Mouse (Mus musculus) MEL (cell line): ENCODE results near the gene Kif24.

Source experiments
- BHLHE40 ChIP-seq: IDR thresholded peaks from 2 replicates; pipeline ENCODE4 v1.6.1; 2012; ENCODE audit warnings: low read depth, mild to moderate bottlenecking, inconsistent platforms, low read length, improper control_type of control experiment, borderline replicate concordance
- CHD1 ChIP-seq: IDR thresholded peaks from 2 replicates; pipeline ENCODE4 v1.6.1; 2012; ENCODE audit warnings: low read depth, mild to moderate bottlenecking, inconsistent platforms, low read length, improper control_type of control experiment
- CHD2 ChIP-seq: IDR thresholded peaks from 2 replicates; pipeline ENCODE4 v1.6.1; 2011; ENCODE audit warnings: low read length, improper control_type of control experiment
- CTCF ChIP-seq, 3 experiments: IDR thresholded peaks in 2 of 3; conservative IDR thresholded peaks in 1 of 3; 2 replicates each; pipeline ENCODE4 v1.5.1; 2011 to 2012; ENCODE audit warnings: low read length in 3 of 3, low read depth in 2 of 3, mild to moderate bottlenecking in 2 of 3, improper control_type of control experiment in 1 of 3, inconsistent platforms in 1 of 3, mixed read lengths in 1 of 3, moderate library complexity in 1 of 3; ENCODE audit not compliant: control insufficient read depth in 1 of 3, insufficient read depth in 1 of 3, poor library complexity in 1 of 3, severe bottlenecking in 1 of 3
- EP300 ChIP-seq, 2 experiments: IDR thresholded peaks; 2 replicates each; pipeline ENCODE4 v1.6.1; 2011; ENCODE audit warnings: improper control_type of control experiment in 2 of 2, low read length in 2 of 2, low read depth in 1 of 2, mild to moderate bottlenecking in 1 of 2
- GATA1 ChIP-seq: IDR thresholded peaks from 2 replicates; pipeline ENCODE4 v1.6.1; 2011; ENCODE audit warnings: low read depth, low read length, improper control_type of control experiment
- KAT2A ChIP-seq: conservative IDR thresholded peaks from 2 replicates; pipeline ENCODE4 v1.6.1; 2012; ENCODE audit warnings: low read depth, low read length, improper control_type of control experiment, inconsistent platforms
- MAX ChIP-seq: IDR thresholded peaks from 2 replicates; pipeline ENCODE4 v1.6.1; 2011; ENCODE audit warnings: low read length, improper control_type of control experiment
- MXI1 ChIP-seq: IDR thresholded peaks from 2 replicates; pipeline ENCODE4 v1.6.1; 2011; ENCODE audit warnings: mild to moderate bottlenecking, low read depth, low read length, improper control_type of control experiment
- POLR2A ChIP-seq, 2 experiments: IDR thresholded peaks; 2 replicates each; pipeline ENCODE4 v1.6.1; 2011 to 2012; ENCODE audit warnings: low read length in 2 of 2, mild to moderate bottlenecking in 2 of 2, control low read depth in 1 of 2, improper control_type of control experiment in 1 of 2, low read depth in 1 of 2, moderate library complexity in 1 of 2; ENCODE audit not compliant: control insufficient read depth in 1 of 2, insufficient read depth in 1 of 2, poor library complexity in 1 of 2
- TAL1 ChIP-seq: IDR thresholded peaks from 2 replicates; pipeline ENCODE4 v1.6.1; 2012; ENCODE audit warnings: mild to moderate bottlenecking, inconsistent platforms, low read length, moderate library complexity, mixed read lengths
- USF1 ChIP-seq: IDR thresholded peaks from 2 replicates; pipeline ENCODE4 v1.6.1; 2014; ENCODE audit warnings: low read depth, mild to moderate bottlenecking, inconsistent platforms, low read length, improper control_type of control experiment, moderate library complexity
- ZMIZ1 ChIP-seq: IDR thresholded peaks from 2 replicates; pipeline ENCODE4 v1.6.1; 2012; ENCODE audit warnings: low read depth, mild to moderate bottlenecking, inconsistent platforms, low read length, improper control_type of control experiment, moderate library complexity

GRCm38 (mm10) chr4:41348584-41349198 is 116.0 kb downstream of the Kif24 start, which contains the start of gene Ubap1:
- no peak for TF ChIP-seq GATA1
- TF ChIP-seq MAX: no peak
- TF ChIP-seq CHD2: no peak
- TF ChIP-seq ZMIZ1: 0 out of 2 replicates have a peak, but pooled peaks have one; percentile 36
- peak; percentile 80 to 89 for TF ChIP-seq POLR2A (IDR thresholded peaks at IDR 0.05; ENCODE audit: control insufficient read depth in 1 of 2, insufficient read depth in 1 of 2, low read depth in 1 of 2, low read length in 2 of 2, poor library complexity in 1 of 2)
- no peak for TF ChIP-seq CHD1
- TF ChIP-seq EP300 (IDR thresholded peaks at IDR 0.05; ENCODE audit: low read depth in 1 of 2, low read length in 2 of 2): no peak
- no peak for TF ChIP-seq BHLHE40
- peak; percentile 52 for TF ChIP-seq MXI1
- no peak for TF ChIP-seq CTCF (IDR thresholded peaks at IDR 0.05 in 2 of 3, conservative IDR thresholded peaks at IDR 0.05 in 1 of 3; ENCODE audit: control insufficient read depth in 1 of 3, insufficient read depth in 1 of 3, low read depth in 2 of 3, low read length in 3 of 3, poor library complexity in 1 of 3, severe bottlenecking in 1 of 3)
- no peak for TF ChIP-seq TAL1
- TF ChIP-seq KAT2A: no peak
- no peak for TF ChIP-seq USF1
